Mouse (Mus musculus): Measurements from ENCODE around the gene Olfr1085. TPM values are rescaled to one million over a fixed set of nuclear protein-coding genes. Genes with fewer than 3 reads are reported as not detected.
"Not testable (repeated sequence)": the region's sequence is repeated elsewhere in the genome, so short reads cannot be mapped to it uniquely, and the experiment has no call there.

The Olfr1085 gene
- not detected in 2 replicates for polyA plus RNA-seq (2016; fragmentation: Nextera tagmentation; extraction: Ambion mirVana)

DNA sequence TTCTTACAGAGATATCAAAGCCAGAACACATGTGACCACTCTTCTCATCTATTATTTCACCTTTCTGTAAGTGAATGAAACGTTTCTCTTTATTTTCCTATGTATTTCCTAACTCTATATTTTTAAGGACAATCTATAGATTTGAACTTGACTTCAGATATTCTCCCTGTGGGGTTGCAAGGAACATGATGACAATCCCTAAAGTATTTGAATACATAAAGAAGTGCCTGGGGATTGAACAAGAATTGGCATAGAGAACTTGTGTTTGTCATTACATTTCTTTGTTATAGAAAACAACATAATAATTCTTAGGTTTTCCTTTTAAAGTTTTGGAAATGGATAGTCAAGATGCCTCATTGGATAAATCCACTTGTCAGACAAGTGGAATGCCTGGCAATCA is at the start of gene Olfr1085:
Olfr1085 (minus strand) TSS at position 101 of the 400 bp plus-strand sequence.
- Histone ChIP-seq H3K4me1 (no peaks in the 10 kb centered on the region), H3K9me3 (replicated peaks) (no peaks in the 10 kb centered on the region), H3K4me3 (no peak within 1 kb of the TSS), H3K27me3 (ENCODE audit: low read depth, poor library complexity, severe bottlenecking) (no peaks in the 10 kb centered on the region), H3K36me3 (no peaks in the 10 kb centered on the region), H3K27ac (replicated peaks) (no peak within 1 kb of the TSS)
- no peak for DNase-seq (ENCODE audit: low spot score)
- 47% methylated on average over 1 of the region's 1 CpGs for WGBS

DNA sequence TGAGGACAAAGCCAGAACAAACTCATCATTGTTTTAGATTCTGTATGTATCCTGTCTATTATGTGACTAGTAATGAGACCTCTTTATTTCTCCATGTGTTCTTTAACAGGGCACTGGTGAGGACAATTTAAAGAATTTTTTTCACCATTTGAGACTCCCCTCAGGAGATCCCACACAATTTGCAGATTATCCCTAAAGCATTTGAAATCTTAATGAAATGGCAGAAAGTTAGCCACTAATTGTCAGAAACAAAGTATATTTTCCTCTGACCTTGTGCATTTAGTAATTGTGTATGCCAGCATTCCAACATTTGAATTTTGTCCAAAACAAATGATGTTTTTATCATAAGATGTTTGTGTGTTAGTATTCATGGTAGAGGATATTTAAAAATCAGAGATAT is 36.5 kb upstream of the Olfr1085 start, which contains the start of gene Olfr1087:
Olfr1087 (minus strand) TSS at position 101 of the 400 bp plus-strand sequence.
- Histone ChIP-seq H3K36me3 (no peaks in the 10 kb centered on the region), H3K9me3 (replicated peaks) (no peaks in the 10 kb centered on the region), H3K4me1 (no peaks in the 10 kb centered on the region), H3K4me3 (no peak within 1 kb of the TSS), H3K27ac (replicated peaks) (no peak within 1 kb of the TSS), H3K27me3 (ENCODE audit: low read depth, poor library complexity, severe bottlenecking) (no peaks in the 10 kb centered on the region)
- no peak for DNase-seq (ENCODE audit: low spot score)

DNA sequence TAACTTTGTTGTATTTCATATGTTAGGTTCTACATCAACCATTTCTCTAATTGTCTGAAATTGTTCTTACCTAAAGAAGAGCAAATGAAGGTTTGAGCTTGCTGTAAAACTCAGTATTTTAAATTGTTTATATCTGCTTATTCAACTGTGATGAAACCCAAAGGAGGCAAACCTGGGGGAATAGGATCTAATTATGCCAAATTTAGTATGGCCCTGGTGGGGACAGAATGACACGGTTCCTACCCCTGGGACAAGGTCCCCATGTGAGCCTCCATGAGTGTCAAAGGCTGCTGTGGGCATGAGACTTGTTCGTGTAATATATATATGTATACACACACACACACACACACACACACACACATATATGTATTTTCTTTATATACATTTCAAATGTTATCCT is 18.2 kb upstream of the Olfr1085 start, which contains the start of gene Olfr1086:
Olfr1086 (minus strand) TSS at position 101 of the 400 bp plus-strand sequence.
- Histone ChIP-seq H3K9me3 (replicated peaks) (no peaks in the 10 kb centered on the region), H3K4me1 (no peaks in the 10 kb centered on the region), H3K27ac (replicated peaks) (no peak within 1 kb of the TSS), H3K36me3 (no peaks in the 10 kb centered on the region), H3K4me3 (no peak within 1 kb of the TSS), H3K27me3 (ENCODE audit: low read depth, poor library complexity, severe bottlenecking) (no peaks in the 10 kb centered on the region)
- no peak for DNase-seq (ENCODE audit: low spot score)
- 86% methylated on average over 2 of the region's 2 CpGs for WGBS

DNA sequence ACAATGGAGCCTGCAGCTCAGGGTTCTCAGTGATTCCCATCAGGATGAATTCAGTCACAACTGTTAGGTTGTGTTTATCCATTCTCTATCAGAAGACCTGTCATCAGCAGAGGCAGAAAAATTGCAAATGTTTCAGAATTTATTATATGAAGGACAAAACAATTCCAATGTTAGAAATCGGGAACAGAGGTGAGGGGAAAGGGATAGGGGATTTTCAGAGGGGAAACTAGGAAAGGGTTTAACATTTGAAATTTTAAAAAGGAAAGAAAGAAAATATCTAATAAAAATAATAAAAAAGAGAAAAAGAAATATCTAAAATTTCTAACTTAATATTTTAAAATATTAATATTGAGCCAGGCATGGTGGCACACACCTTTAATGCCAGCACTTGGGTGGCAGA is 22.2 kb downstream of the Olfr1085 start, which contains the start of gene Olfr1084:
Olfr1084 (minus strand) TSS at position 101 of the 400 bp plus-strand sequence.
- not testable (repeated sequence) for H3K27me3 ChIP-seq (ENCODE audit: low read depth, poor library complexity, severe bottlenecking); H3K9me3 ChIP-seq (replicated peaks); DNase-seq (ENCODE audit: low spot score); H3K4me1 ChIP-seq; H3K27ac ChIP-seq (replicated peaks); H3K36me3 ChIP-seq; H3K4me3 ChIP-seq
- WGBS, result 81% methylated on average over 1 of the region's 1 CpGs

Other genes with a start within 250 kb of the Olfr1085 start
- gene Olfr1061, start 248.0 kb downstream of the Olfr1085 start, polyA plus RNA-seq (2016; fragmentation: Nextera tagmentation; extraction: Ambion mirVana), result not detected in 2 replicates
- not detected in 2 replicates for gene Olfr1062, start 235.3 kb downstream of the Olfr1085 start, polyA plus RNA-seq (2016; fragmentation: Nextera tagmentation; extraction: Ambion mirVana)
- gene Olfr1065, start 211.4 kb downstream of the Olfr1085 start, polyA plus RNA-seq (2016; fragmentation: Nextera tagmentation; extraction: Ambion mirVana), result not detected in 2 replicates
- gene Olfr1066, start 205.8 kb downstream of the Olfr1085 start, polyA plus RNA-seq (2016; fragmentation: Nextera tagmentation; extraction: Ambion mirVana), result not detected in 2 replicates
- not detected in 2 replicates for gene Olfr228, start 174.6 kb downstream of the Olfr1085 start, polyA plus RNA-seq (2016; fragmentation: Nextera tagmentation; extraction: Ambion mirVana)
- not detected in 2 replicates for gene Olfr1076, start 153.6 kb downstream of the Olfr1085 start, polyA plus RNA-seq (2016; fragmentation: Nextera tagmentation; extraction: Ambion mirVana)
- not detected in 2 replicates for gene Olfr1079, start 119.5 kb downstream of the Olfr1085 start, polyA plus RNA-seq (2016; fragmentation: Nextera tagmentation; extraction: Ambion mirVana)
- gene Olfr1080, start 103.8 kb downstream of the Olfr1085 start, polyA plus RNA-seq (2016; fragmentation: Nextera tagmentation; extraction: Ambion mirVana), result not detected in 2 replicates
- gene Olfr1082, start 63.1 kb downstream of the Olfr1085 start, polyA plus RNA-seq (2016; fragmentation: Nextera tagmentation; extraction: Ambion mirVana), result not detected in 2 replicates
- gene Olfr1084, start 22.3 kb downstream of the Olfr1085 start, polyA plus RNA-seq (2016; fragmentation: Nextera tagmentation; extraction: Ambion mirVana), result not detected in 2 replicates
- gene Olfr1086, start 18.1 kb upstream of the Olfr1085 start, polyA plus RNA-seq (2016; fragmentation: Nextera tagmentation; extraction: Ambion mirVana), result not detected in 2 replicates
- gene Olfr1087, start 36.4 kb upstream of the Olfr1085 start, polyA plus RNA-seq (2016; fragmentation: Nextera tagmentation; extraction: Ambion mirVana), result not detected in 2 replicates
- not detected in 2 replicates for gene Olfr1089, start 71.7 kb upstream of the Olfr1085 start, polyA plus RNA-seq (2016; fragmentation: Nextera tagmentation; extraction: Ambion mirVana)
- not detected in 2 replicates for gene Olfr1090, start 97.0 kb upstream of the Olfr1085 start, polyA plus RNA-seq (2016; fragmentation: Nextera tagmentation; extraction: Ambion mirVana)
- gene Olfr1093, start 120.5 kb upstream of the Olfr1085 start, polyA plus RNA-seq (2016; fragmentation: Nextera tagmentation; extraction: Ambion mirVana), result not detected in 2 replicates
- not detected in 2 replicates for gene Olfr141, start 148.0 kb upstream of the Olfr1085 start, polyA plus RNA-seq (2016; fragmentation: Nextera tagmentation; extraction: Ambion mirVana)
- not detected in 2 replicates for gene Olfr1094, start 162.6 kb upstream of the Olfr1085 start, polyA plus RNA-seq (2016; fragmentation: Nextera tagmentation; extraction: Ambion mirVana)
- not detected in 2 replicates for gene Olfr1095, start 189.7 kb upstream of the Olfr1085 start, polyA plus RNA-seq (2016; fragmentation: Nextera tagmentation; extraction: Ambion mirVana)
- not detected in 2 replicates for gene Gm13723, start 212.8 kb upstream of the Olfr1085 start, polyA plus RNA-seq (2016; fragmentation: Nextera tagmentation; extraction: Ambion mirVana)
- gene Olfr1097, start 230.2 kb upstream of the Olfr1085 start, polyA plus RNA-seq (2016; fragmentation: Nextera tagmentation; extraction: Ambion mirVana), result not detected in 2 replicates